Mouse (Mus musculus) spleen, adult 2 months (tissue): Measurements from ENCODE around the gene Abhd4. TPM values are rescaled to one million over a fixed set of nuclear protein-coding genes. Genes with fewer than 3 reads are reported as not detected.

Source experiments
- DNase-seq, 2 experiments: peaks; one replicate each; pipeline versions ENCODE4 v3.0.0 to v3.0.0-alpha.2; 2012 to 2021; ENCODE audit warnings: low spot score in 2 of 2, low read depth in 1 of 2
- H3K27ac ChIP-seq: fragments of 200-500 bp; 2 replicates; pipeline ENCODE4 v1.5.1; 2012; ENCODE audit warnings: low read length, inconsistent platforms; ENCODE audit not compliant: insufficient read depth
- H3K27me3 ChIP-seq: fragments of 200-500 bp; 2 replicates; pipeline ENCODE4 v1.6.1; 2012; ENCODE audit warnings: mild to moderate bottlenecking, moderate library complexity, low read length, inconsistent platforms; ENCODE audit not compliant: control insufficient read depth, insufficient read depth
- H3K36me3 ChIP-seq: fragments of 200-500 bp; 2 replicates; pipeline ENCODE4 v1.6.1; 2012; ENCODE audit warnings: mild to moderate bottlenecking, low read length, inconsistent platforms; ENCODE audit not compliant: control insufficient read depth, insufficient read depth
- H3K4me1 ChIP-seq: fragments of 200-500 bp; 2 replicates; pipeline ENCODE4 v1.6.1; 2011; ENCODE audit warnings: inconsistent platforms; ENCODE audit not compliant: control insufficient read depth, insufficient read depth, insufficient read length
- H3K4me3 ChIP-seq: fragments of 200-500 bp; 2 replicates; pipeline ENCODE4 v1.5.1; 2011; ENCODE audit warnings: mild to moderate bottlenecking, inconsistent platforms; ENCODE audit not compliant: insufficient read depth, insufficient read length; ENCODE audit errors: extremely low read depth
- CTCF ChIP-seq: fragments of 200-500 bp; IDR thresholded peaks from 2 replicates; pipeline ENCODE4 v1.5.1; 2011; ENCODE audit warnings: mild to moderate bottlenecking, inconsistent platforms; ENCODE audit not compliant: insufficient read depth, insufficient read length, insufficient replicate concordance; ENCODE audit errors: extremely low read depth
- POLR2A ChIP-seq: fragments of 200-500 bp; IDR thresholded peaks from 2 replicates; pipeline ENCODE4 v1.6.1; 2011; ENCODE audit warnings: low read depth, low read length, inconsistent platforms
- WGBS: fragments of 180-500 bp; shearing (Covaris S2); methylation state at CpG from one replicate; pipeline ENCODE4 v1.1.7; 2018; 5-methylcytosine and 5-hydroxymethylcytosine counted together
- polyA plus RNA-seq: library from polyadenylated mRNA; depleted of rRNA; stranded (reverse); fragments of >200 nt; gene quantifications from 2 replicates; pipeline ENCODE4 v1.2.3, GENCODE M21; 2012

Gene Abhd4
- polyA plus RNA-seq, 1 experiment = 23.4 TPM

- 90% methylated on average over 10 of the region's 10 CpGs for WGBS
- no peaks in the 10 kb centered on the region; the same call in 1 of the 2 replicates for H3K36me3 ChIP-seq
- H3K27ac ChIP-seq = no peak overlapping the region
Measured at GRCm38 (mm10) chr14:54267966-54268365, 14.0 kb downstream of the Abhd4 start.

GRCm38 (mm10) chr14:54269566-54269965 is 15.6 kb downstream of the Abhd4 start:
- Histone ChIP-seq H3K27me3 (no peaks in the 10 kb centered on the region), H3K4me3 (no peak overlapping the region), H3K36me3 (no peaks in the 10 kb centered on the region; the same call in 1 of the 2 replicates), H3K4me1 (no peaks in the 10 kb centered on the region), H3K27ac (no peak overlapping the region)
- no peak for TF ChIP-seq CTCF
- 91% methylated on average over 3 of the region's 3 CpGs for WGBS
- no peak for DNase-seq

More at GRCm38 (mm10) chr14:54267966-54268365, 14.0 kb downstream of the Abhd4 start:
- TF ChIP-seq POLR2A = no peak
- no peak for TF ChIP-seq CTCF
- no peak for DNase-seq
- no peak overlapping the region for H3K4me3 ChIP-seq
- no peaks in the 10 kb centered on the region for H3K27me3 ChIP-seq
- no peaks in the 10 kb centered on the region for H3K4me1 ChIP-seq

- no peak for DNase-seq
- TF ChIP-seq CTCF = no peak
- no peak for TF ChIP-seq POLR2A
- Histone ChIP-seq H3K4me3 (no peak overlapping the region), H3K4me1 (no peaks in the 10 kb centered on the region), H3K27ac (no peak overlapping the region), H3K27me3 (no peaks in the 10 kb centered on the region), H3K36me3 (no peaks in the 10 kb centered on the region; the same call in 1 of the 2 replicates)
- WGBS = 95% methylated on average over 3 of the region's 3 CpGs
Measured at GRCm38 (mm10) chr14:54270413-54270812, 16.4 kb downstream of the Abhd4 start.

GRCm38 (mm10) chr14:54271976-54272606 is 18.1 kb downstream of the Abhd4 start:
- no peak overlapping the region for H3K27ac ChIP-seq
- 68% methylated on average over 3 of the region's 3 CpGs for WGBS

GRCm38 (mm10) chr14:54272696-54273095 is 18.7 kb downstream of the Abhd4 start:
- no peak for DNase-seq
- no peak for TF ChIP-seq CTCF
- no peak for TF ChIP-seq POLR2A
- no peaks in the 10 kb centered on the region for H3K4me1 ChIP-seq
- no peak overlapping the region for H3K4me3 ChIP-seq
- H3K27ac ChIP-seq = no peak overlapping the region
- no peaks in the 10 kb centered on the region; the same call in 1 of the 2 replicates for H3K36me3 ChIP-seq
- H3K27me3 ChIP-seq = no peaks in the 10 kb centered on the region
- 87% methylated on average over 3 of the region's 3 CpGs for WGBS

More at GRCm38 (mm10) chr14:54271976-54272606, 18.1 kb downstream of the Abhd4 start:
- TF ChIP-seq CTCF = no peak
- no peak for TF ChIP-seq POLR2A
- H3K27me3 ChIP-seq = no peaks in the 10 kb centered on the region
- H3K4me1 ChIP-seq = no peaks in the 10 kb centered on the region
- no peaks in the 10 kb centered on the region; the same call in 1 of the 2 replicates for H3K36me3 ChIP-seq
- no peak overlapping the region for H3K4me3 ChIP-seq
- DNase-seq = no peak

GRCm38 (mm10) chr14:54276446-54276845 is 22.5 kb downstream of the Abhd4 start:
- no peak overlapping the region for H3K27ac ChIP-seq
- WGBS = 95% methylated on average over 2 of the region's 2 CpGs
- H3K4me1 ChIP-seq = no peaks in the 10 kb centered on the region
- no peaks in the 10 kb centered on the region for H3K27me3 ChIP-seq
- H3K4me3 ChIP-seq = no peak overlapping the region
- no peak for DNase-seq
- TF ChIP-seq CTCF (no peak), POLR2A (no peak)
- no peaks in the 10 kb centered on the region for H3K36me3 ChIP-seq

GRCm38 (mm10) chr14:54284839-54285238 is 30.9 kb downstream of the Abhd4 start, which contains the start of gene Olfr49:
TSS of gene Olfr49 (minus strand) at chr14:54284939.
- Histone ChIP-seq H3K4me3 (no peak within 1 kb of the TSS), H3K27me3 (no peaks in the 10 kb centered on the region), H3K27ac (no peak within 1 kb of the TSS), H3K4me1 (no peaks in the 10 kb centered on the region), H3K36me3 (no peaks in the 10 kb centered on the region)
- TF ChIP-seq POLR2A (no peak), CTCF (no peak)
- no peak for DNase-seq
- 74% methylated on average over 1 of the region's 1 CpGs for WGBS
